In the genomic region with DNA sequence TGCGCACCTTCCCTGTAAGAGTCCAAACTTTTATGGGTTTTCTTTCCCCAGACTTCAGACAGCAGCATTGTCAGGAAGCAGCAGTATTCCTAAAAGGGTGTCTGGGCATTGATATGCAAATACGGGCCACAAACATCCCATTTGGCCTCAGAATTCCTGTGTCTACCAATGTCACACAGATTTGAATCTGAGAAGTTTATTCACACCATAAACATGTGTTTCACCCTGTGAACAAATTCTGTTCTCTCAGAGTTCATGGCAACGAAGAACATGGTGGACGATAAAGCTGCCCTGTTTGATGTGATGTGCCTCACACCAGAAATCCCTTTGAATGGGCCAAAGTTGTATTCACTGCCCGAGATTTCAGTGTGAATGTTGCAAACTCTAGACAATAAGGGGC, we compare ENCODE assay signal across 18 mouse cellular contexts.
DNase-seq lines count a peak whose midpoint lies in the region; ATAC-seq and TF ChIP-seq lines count a peak whose summit lies in the region.
"Had no signal": no experiment of that assay in that cellular context is flagged by ENCODE, and none has a peak within 500 bp of the region (broad histone marks: within the 10 kb centered on the region; RNA-seq: fewer than 3 reads in every experiment).

No protein-coding gene starts in this region.

- H3K27ac ChIP-seq in neural tube, embryonic 11.5 days (ENCODE audit: low read depth, low read length): no peak overlapping the region
- no peak overlapping the region for H3K27ac ChIP-seq in hindbrain, embryonic 13.5 days
- H3K27ac ChIP-seq: heart, embryonic 10.5 days; intestine, embryonic 15.5 days; kidney, embryonic 15.5 days; limb, embryonic 13.5 days; liver, embryonic 15.5 days had no signal

- TF ChIP-seq POLR2A in brain, embryonic 14.5 days (IDR thresholded peaks at IDR 0.05; ENCODE audit: borderline replicate concordance, extremely low read depth, insufficient read depth, insufficient read length, poor library complexity, severe bottlenecking): no peak

- H3K9me3 ChIP-seq in neural tube, embryonic 11.5 days (ENCODE audit: control insufficient read depth, low read length): no peaks in the 10 kb centered on the region
- H3K9me3 ChIP-seq in hindbrain, embryonic 13.5 days: no peaks in the 10 kb centered on the region
- H3K9me3 ChIP-seq: heart, embryonic 10.5 days; intestine, embryonic 15.5 days; kidney, embryonic 15.5 days; limb, embryonic 13.5 days; liver, embryonic 15.5 days had no signal

- H3K4me2 ChIP-seq in neural tube, embryonic 11.5 days (ENCODE audit: low read depth): no peak overlapping the region
- no peak overlapping the region for H3K4me2 ChIP-seq in hindbrain, embryonic 13.5 days
- H3K4me2 ChIP-seq: intestine, embryonic 15.5 days; kidney, embryonic 15.5 days; limb, embryonic 13.5 days; liver, embryonic 15.5 days had no signal

- no peak for TF ChIP-seq CTCF in brain, embryonic 14.5 days (IDR thresholded peaks at IDR 0.05; ENCODE audit: borderline replicate concordance, extremely low read depth, insufficient read depth, insufficient read length)

- H3K4me3 ChIP-seq in neural tube, embryonic 11.5 days (ENCODE audit: low read depth, low read length): no peak overlapping the region
- no peak overlapping the region for H3K4me3 ChIP-seq in hindbrain, embryonic 13.5 days
- H3K4me3 ChIP-seq: heart, embryonic 10.5 days; intestine, embryonic 15.5 days; kidney, embryonic 15.5 days; limb, embryonic 13.5 days; liver, embryonic 15.5 days had no signal

- WGBS in neural tube, embryonic 11.5 days: 37% methylated on average over 4 of the region's 5 CpGs
- WGBS in hindbrain, embryonic 13.5 days: 15% methylated on average over 4 of the region's 5 CpGs

- H3K27me3 ChIP-seq in neural tube, embryonic 11.5 days (ENCODE audit: control insufficient read depth, insufficient read depth, low read length): no peaks in the 10 kb centered on the region
- H3K27me3 ChIP-seq in hindbrain, embryonic 13.5 days: no peaks in the 10 kb centered on the region
- H3K27me3 ChIP-seq: intestine, embryonic 15.5 days; kidney, embryonic 15.5 days; limb, embryonic 13.5 days; liver, embryonic 15.5 days had no signal

- DNase-seq in neural tube, embryonic 11.5 days (ENCODE audit: low spot score): peak; percentile 59
- no peak for DNase-seq in neural tube, embryonic 10.5 days (ENCODE audit: extremely low spot score, low spot score)
- peak; percentile 76 for DNase-seq in brain, embryonic 14.5 days (ENCODE audit: low read depth)
- DNase-seq in left cerebral cortex, adult 9 months (ENCODE audit: low spot score in 2 of 2): no peak
- no peak for DNase-seq in retina, embryonic 14.5 days (ENCODE audit: low spot score)
- no peak for DNase-seq in layer of hippocampus, adult 9-10 months (ENCODE audit: low spot score)
- DNase-seq: cerebellum, adult 11-12 months; gastrocnemius, postnatal 36 days; heart, postnatal 14 days; lung, postnatal 10 days; right cerebral cortex, postnatal 14 days; thymus, postnatal 4 days had no signal

- no peaks in the 10 kb centered on the region for H3K36me3 ChIP-seq in neural tube, embryonic 11.5 days (ENCODE audit: control insufficient read depth, insufficient read depth, low read length)
- H3K36me3 ChIP-seq in hindbrain, embryonic 13.5 days: no peaks in the 10 kb centered on the region
- H3K36me3 ChIP-seq: heart, embryonic 10.5 days; intestine, embryonic 15.5 days; kidney, embryonic 15.5 days; limb, embryonic 13.5 days; liver, embryonic 15.5 days had no signal

- H3K9ac ChIP-seq in neural tube, embryonic 11.5 days (ENCODE audit: low read length): no peak overlapping the region
- H3K9ac ChIP-seq in hindbrain, embryonic 13.5 days: no peak overlapping the region
- H3K9ac ChIP-seq: intestine, embryonic 15.5 days; kidney, embryonic 15.5 days; limb, embryonic 13.5 days; liver, embryonic 15.5 days had no signal

- no peaks in the 10 kb centered on the region; the same call in 1 of the 2 replicates for H3K4me1 ChIP-seq in neural tube, embryonic 11.5 days (ENCODE audit: control insufficient read depth, insufficient read depth, low read length)
- no peaks in the 10 kb centered on the region for H3K4me1 ChIP-seq in hindbrain, embryonic 13.5 days (replicated peaks)
- H3K4me1 ChIP-seq: heart, embryonic 10.5 days; intestine, embryonic 15.5 days; kidney, embryonic 15.5 days; limb, embryonic 13.5 days; liver, embryonic 15.5 days had no signal

- peak; percentile 92 for ATAC-seq in neural tube, embryonic 11.5 days (ENCODE audit: insufficient read depth, low FRiP score, low TSS enrichment)
- 0 out of 2 replicates have a peak, but pooled peaks have one; percentile 17 for ATAC-seq in hindbrain, embryonic 13.5 days (ENCODE audit: low FRiP score)
- ATAC-seq: intestine, embryonic 15.5 days had no signal

Comparison
In these comparisons a context has a peak if more than half of its experiments do, and no peak if none do; other contexts are left out.
1. DNase-seq: peak in neural tube, embryonic 11.5 days (single experiment) and brain, embryonic 14.5 days (single experiment); none in neural tube, embryonic 10.5 days (single experiment), left cerebral cortex, adult 9 months (0 of 2), retina, embryonic 14.5 days (single experiment) and layer of hippocampus, adult 9-10 months (single experiment).